Mouse (Mus musculus) E14TG2a.4 (cell line): ENCODE results near the gene Ppp1r11.
"Not testable (repeated sequence)": the region's sequence is repeated elsewhere in the genome, so short reads cannot be mapped to it uniquely, and the experiment has no call there.

Experiments
- H3K27me3 ChIP-seq: 2 replicates; pipeline ENCODE4 v1.6.1; 2014; ENCODE audit warnings: low read length, control low read depth; ENCODE audit not compliant: insufficient read depth
- H3K36me3 ChIP-seq: 2 replicates; pipeline ENCODE4 v1.6.1; 2014; ENCODE audit warnings: low read length, control low read depth; ENCODE audit not compliant: insufficient read depth
- H3K4me1 ChIP-seq: replicated peaks from 2 replicates; pipeline ENCODE4 v1.6.1; 2014; ENCODE audit warnings: low read depth, low read length, control low read depth
- H3K4me3 ChIP-seq: replicated peaks from 2 replicates; pipeline ENCODE4 v1.5.1; 2014; ENCODE audit warnings: mild to moderate bottlenecking, low read length
- H3K9me3 ChIP-seq: 2 replicates; pipeline ENCODE4 v1.6.1; 2014; ENCODE audit warnings: low read length, control low read depth
- CTCF ChIP-seq: conservative IDR thresholded peaks from 2 replicates; pipeline ENCODE4 v1.5.1; 2014; ENCODE audit warnings: low read length
- NANOG ChIP-seq: IDR thresholded peaks from 2 replicates; pipeline ENCODE4 v1.6.1; 2014; ENCODE audit warnings: borderline replicate concordance, low read length, mixed read lengths
- POU5F1 ChIP-seq: IDR thresholded peaks from 2 replicates; pipeline ENCODE4 v1.6.1; 2014; ENCODE audit warnings: low read length, borderline replicate concordance

Ppp1r11 gene

DNA sequence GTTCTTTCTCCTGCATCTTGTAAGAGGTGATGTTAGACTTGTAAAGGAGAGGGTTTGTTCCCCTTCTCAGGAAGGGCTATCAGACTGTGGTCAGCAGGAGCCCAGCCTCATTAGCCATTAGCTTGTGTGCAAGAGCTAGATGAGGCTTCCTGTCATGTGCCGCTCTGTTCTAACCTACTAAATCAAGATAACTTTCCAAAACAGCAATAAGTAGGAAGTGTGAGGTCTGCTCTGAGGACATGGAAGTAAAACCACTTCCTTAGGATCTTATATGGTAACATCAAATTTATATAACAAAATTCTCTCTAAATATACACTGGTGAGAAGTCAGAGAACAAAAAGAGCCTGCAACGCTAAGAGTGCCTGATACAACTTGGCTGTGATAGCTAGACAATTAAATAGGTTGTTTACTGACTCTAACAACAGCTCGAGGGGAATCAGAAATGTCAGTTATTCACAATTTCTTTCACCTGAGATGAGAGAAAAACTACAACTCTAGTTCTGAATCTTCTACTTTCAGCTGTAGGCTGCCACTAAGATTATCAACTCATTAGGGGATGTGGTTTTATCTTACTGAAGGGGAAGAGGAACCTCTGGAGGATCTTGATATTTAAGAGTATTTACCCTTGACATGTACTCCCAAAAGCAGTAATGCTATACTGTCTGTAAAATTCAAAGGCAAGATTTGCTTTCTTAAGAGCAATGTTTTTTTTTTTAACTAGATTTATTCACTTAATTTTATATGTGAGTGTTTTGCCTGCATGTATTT lies 41.0 kb upstream of the Ppp1r11 start:
- H3K4me1 ChIP-seq, result peaks cover 89% of the 10 kb centered on the region
- peaks cover 3% of the 10 kb centered on the region for H3K36me3 ChIP-seq
- no peaks in the 10 kb centered on the region for H3K9me3 ChIP-seq
- TF ChIP-seq CTCF, result no peak
- TF ChIP-seq NANOG, result no peak
- no peak for TF ChIP-seq POU5F1
- no peak overlapping the region for H3K4me3 ChIP-seq
- no peaks in the 10 kb centered on the region for H3K27me3 ChIP-seq

DNA sequence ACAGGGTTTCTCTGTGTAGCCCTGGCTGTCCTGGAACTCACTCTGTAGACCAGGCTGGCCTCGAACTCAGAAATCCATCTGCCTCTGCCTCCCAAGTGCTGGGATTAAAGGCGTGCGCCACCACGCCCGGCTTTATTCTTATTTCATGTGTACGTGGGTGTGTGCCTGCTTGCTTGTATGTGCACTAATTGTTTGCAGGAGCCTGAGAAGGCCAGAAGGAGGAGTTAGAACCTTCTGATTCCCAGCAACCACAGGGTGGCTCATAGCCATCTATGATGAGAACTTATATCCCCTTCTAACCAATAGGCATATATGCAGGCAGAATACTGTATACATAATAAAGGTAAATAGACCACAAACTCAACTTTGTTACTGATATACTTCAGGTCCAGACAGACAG lies 39.1 kb upstream of the Ppp1r11 start:
- peaks cover 88% of the 10 kb centered on the region for H3K4me1 ChIP-seq
- H3K4me3 ChIP-seq, H3K9me3 ChIP-seq, H3K27me3 ChIP-seq: not testable (repeated sequence)
- peaks cover 19% of the 10 kb centered on the region for H3K36me3 ChIP-seq

DNA sequence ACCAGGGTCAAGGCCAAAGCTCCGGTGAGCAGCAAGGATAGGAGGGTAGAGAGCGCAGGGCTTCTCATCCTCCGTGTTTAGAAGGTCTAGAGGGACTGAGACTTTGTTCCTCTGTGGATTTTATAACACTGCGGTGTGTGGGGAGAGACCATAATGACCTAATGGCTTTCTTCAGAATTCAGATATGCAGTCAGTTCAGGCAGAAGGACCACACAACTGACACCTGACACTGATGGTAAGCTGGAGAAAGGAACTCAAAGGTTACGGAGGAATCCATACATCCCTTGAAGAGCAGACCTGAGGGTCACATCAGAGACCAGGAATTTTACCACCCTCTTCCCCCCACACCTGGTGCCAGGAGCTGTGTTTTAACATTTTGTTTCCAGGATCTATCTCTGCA lies 37.9 kb upstream of the Ppp1r11 start, which contains the start of gene H2-M5:
Gene H2-M5 (minus strand): TSS at position 101 of the 400 bp plus-strand sequence.
- Histone ChIP-seq H3K4me1 (peaks cover 87% of the 10 kb centered on the region), H3K4me3 (peak within 1 kb of the TSS; percentile 84), H3K9me3 (no peaks in the 10 kb centered on the region), H3K36me3 (peaks cover 29% of the 10 kb centered on the region), H3K27me3 (no peaks in the 10 kb centered on the region)
- TF ChIP-seq CTCF, result no peak
- no peak for TF ChIP-seq POU5F1
- no peak for TF ChIP-seq NANOG

DNA sequence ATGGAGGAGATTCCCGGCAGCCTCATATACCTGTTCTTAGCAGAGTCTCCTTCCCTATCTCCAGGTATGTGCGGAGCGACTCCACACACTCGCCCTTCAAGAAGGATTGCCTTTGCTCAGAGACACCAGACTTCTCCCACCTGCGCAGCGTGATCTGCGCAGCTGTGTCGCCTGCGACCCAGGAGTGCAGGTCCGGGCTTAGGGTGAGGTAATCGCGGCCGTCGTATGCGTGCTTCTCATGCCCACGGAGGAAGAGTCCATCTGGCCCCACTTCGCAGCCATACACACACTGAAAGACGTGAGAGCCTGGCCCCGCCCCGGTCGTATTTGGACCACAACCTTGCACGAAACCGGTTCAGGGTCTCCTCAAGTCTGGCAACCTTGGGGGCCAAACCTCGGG lies 36.9 kb upstream of the Ppp1r11 start:
- peaks cover 87% of the 10 kb centered on the region for H3K4me1 ChIP-seq
- no peaks in the 10 kb centered on the region for H3K9me3 ChIP-seq
- TF ChIP-seq NANOG (no peak), CTCF (no peak), POU5F1 (no peak)
- H3K4me3 ChIP-seq, result peak overlapping the region; percentile 84
- H3K36me3 ChIP-seq, result peaks cover 37% of the 10 kb centered on the region
- H3K27me3 ChIP-seq, result no peaks in the 10 kb centered on the region

DNA sequence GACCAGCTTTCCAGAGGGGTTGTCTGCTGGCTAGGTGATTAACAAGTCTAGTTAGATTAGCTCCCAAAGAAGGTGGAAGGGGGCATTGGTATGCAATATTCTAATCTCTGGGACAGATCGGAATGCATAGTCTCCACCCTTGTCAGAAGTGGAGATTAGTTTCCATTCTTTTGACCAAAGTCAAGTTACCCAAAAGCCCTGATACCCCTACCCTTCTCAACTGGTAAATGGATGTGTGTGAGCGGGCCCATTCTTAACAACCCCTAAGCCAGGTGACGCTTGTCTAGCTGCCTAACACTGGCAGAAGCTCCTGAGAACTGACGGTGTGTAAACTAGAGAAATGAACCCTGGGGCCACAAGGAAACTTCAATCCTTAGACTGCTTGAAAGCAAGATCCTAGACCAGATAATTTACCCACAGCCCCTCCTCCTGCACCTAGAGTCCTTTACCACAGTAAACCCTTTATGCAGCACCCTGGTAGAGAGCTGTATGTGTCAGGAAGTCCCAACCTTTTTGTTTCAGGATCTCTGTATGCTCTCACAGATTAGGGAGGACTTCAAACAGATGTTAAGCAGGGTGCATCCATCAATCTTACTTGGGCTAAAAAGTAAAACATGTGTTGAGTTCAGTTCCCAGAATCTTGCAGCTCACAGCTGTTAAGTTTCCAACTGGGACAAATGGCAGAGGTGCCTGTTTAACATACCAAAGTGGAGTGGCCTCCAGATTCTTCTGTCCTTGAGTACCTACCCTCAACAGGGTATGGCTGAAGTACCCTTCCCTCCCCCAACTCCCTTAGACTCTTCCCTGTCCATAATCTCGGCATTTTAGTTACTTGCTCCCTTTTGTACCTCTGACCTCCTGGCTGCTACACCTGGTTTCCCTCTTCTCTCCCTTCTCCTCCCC lies 31.0 kb upstream of the Ppp1r11 start:
- peaks cover 96% of the 10 kb centered on the region for H3K4me1 ChIP-seq
- TF ChIP-seq POU5F1 (no peak; the same call in 1 of the 2 replicates), NANOG (no peak; the same call in 1 of the 2 replicates), CTCF (no peak)

DNA sequence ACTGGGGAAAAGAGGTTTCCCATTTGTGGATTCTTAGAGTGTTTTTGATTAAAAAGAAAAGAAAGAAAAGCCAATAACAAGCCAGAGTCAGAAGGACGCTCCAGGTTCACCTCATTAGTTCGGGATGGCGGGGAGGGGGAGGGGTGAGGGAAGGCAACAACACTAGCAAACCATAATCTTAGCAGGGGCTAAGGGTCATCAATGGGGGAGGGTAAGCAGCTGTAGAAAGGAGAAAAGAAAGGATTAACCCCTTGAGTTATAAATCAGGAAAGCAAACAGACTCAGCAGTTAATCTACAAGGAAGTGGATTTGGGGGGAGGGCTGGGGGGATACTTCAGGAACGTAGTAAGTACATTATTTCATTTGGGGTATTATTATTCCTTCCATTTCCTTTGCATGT lies 30.3 kb upstream of the Ppp1r11 start:
- peak overlapping the region; percentile 74 for H3K4me3 ChIP-seq
- H3K36me3 ChIP-seq, result peaks cover 71% of the 10 kb centered on the region
- peaks cover 96% of the 10 kb centered on the region for H3K4me1 ChIP-seq
- H3K27me3 ChIP-seq, result no peaks in the 10 kb centered on the region
- no peak for TF ChIP-seq CTCF
- TF ChIP-seq NANOG, result no peak
- no peak for TF ChIP-seq POU5F1
- no peaks in the 10 kb centered on the region for H3K9me3 ChIP-seq

More for the DNA sequence above, 31.0 kb upstream of the Ppp1r11 start:
- no peaks in the 10 kb centered on the region for H3K27me3 ChIP-seq
- peak overlapping the region; percentile 74 for H3K4me3 ChIP-seq
- H3K36me3 ChIP-seq, result peaks cover 71% of the 10 kb centered on the region
- no peaks in the 10 kb centered on the region for H3K9me3 ChIP-seq

DNA sequence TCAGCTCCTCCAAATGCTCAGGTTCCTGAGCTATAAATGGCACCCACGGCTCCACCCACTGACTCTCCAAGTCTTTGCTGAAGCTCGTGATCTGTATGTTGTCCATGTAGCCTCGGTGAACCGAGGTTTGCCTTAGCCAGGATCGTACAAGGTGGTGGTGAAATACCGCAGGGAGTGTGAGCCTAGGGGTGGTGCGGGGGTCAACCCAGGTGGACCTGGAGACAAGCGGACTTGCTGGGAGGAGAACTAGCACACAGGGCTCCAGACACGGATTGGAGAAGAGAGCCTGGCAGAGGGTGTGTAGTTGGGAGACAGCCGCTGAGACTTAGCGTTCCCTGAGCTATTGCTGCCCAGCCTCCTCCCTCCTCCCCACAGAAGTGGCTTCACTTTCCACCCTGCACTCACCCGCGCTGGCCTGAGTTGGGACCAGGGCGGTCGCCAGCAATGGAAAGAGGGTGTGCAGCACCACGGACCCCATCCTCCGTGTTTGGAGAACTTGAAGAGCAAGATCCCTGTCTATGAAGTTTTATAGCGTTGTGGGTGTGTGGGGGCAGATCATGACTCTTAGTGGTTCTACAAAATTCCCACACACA lies 29.8 kb upstream of the Ppp1r11 start, which contains the start of gene 2410137M14Rik:
Gene 2410137M14Rik (minus strand): TSS at position 17 of the 593 bp plus-strand sequence.
- no peak for TF ChIP-seq NANOG
- TF ChIP-seq CTCF, result no peak
- H3K27me3 ChIP-seq, result no peaks in the 10 kb centered on the region
- peaks cover 95% of the 10 kb centered on the region for H3K4me1 ChIP-seq
- peak within 1 kb of the TSS; percentile 74 for H3K4me3 ChIP-seq
- peaks cover 68% of the 10 kb centered on the region for H3K36me3 ChIP-seq
- no peaks in the 10 kb centered on the region for H3K9me3 ChIP-seq

GRCm38 (mm10) chr17:36973271-36973787 lies 21.8 kb upstream of the Ppp1r11 start:
- Histone ChIP-seq H3K4me3 (peak overlapping the region; percentile 46; the same call in 1 of the 2 replicates), H3K36me3 (peaks cover 62% of the 10 kb centered on the region), H3K27me3 (no peaks in the 10 kb centered on the region), H3K4me1 (peaks cover 87% of the 10 kb centered on the region), H3K9me3 (no peaks in the 10 kb centered on the region)
- TF ChIP-seq CTCF (no peak), POU5F1 (no peak), NANOG (no peak)
